Mouse (Mus musculus) spleen, postnatal 14 days (tissue): Measurements from ENCODE around the gene Ntsr1.

Experiments used
- DNase-seq, 2 experiments: peaks; one replicate each; pipeline ENCODE4 v3.0.0; 2021 to 2022; ENCODE audit warnings: low spot score in 2 of 2

Ntsr1 gene

GRCm38 (mm10) chr2:180506281-180506680 lies 6.5 kb downstream of the Ntsr1 start:
- no peak for DNase-seq

- no peak for DNase-seq
These were observed 8.8 kb downstream of the Ntsr1 start for GRCm38 (mm10) chr2:180508455-180509115.

GRCm38 (mm10) chr2:180510867-180511266 lies 11.1 kb downstream of the Ntsr1 start:
- no peak for DNase-seq

- no peak for DNase-seq
These were observed 12.3 kb downstream of the Ntsr1 start for GRCm38 (mm10) chr2:180511875-180512661.

- no peak for DNase-seq
These were observed 13.2 kb downstream of the Ntsr1 start for GRCm38 (mm10) chr2:180513019-180513418.

GRCm38 (mm10) chr2:180513835-180514234 lies 14.1 kb downstream of the Ntsr1 start:
- DNase-seq: no peak

- no peak for DNase-seq
These were observed 21.9 kb downstream of the Ntsr1 start for GRCm38 (mm10) chr2:180521437-180522221.

- no peak for DNase-seq
These were observed 23.0 kb downstream of the Ntsr1 start for GRCm38 (mm10) chr2:180522825-180523224.

- DNase-seq: no peak
These were observed 27.7 kb downstream of the Ntsr1 start for GRCm38 (mm10) chr2:180527447-180527846.

- DNase-seq: no peak
These were observed 28.1 kb downstream of the Ntsr1 start for GRCm38 (mm10) chr2:180527883-180528282.

GRCm38 (mm10) chr2:180530130-180530529 lies 30.4 kb downstream of the Ntsr1 start:
- DNase-seq: no peak

- no peak for DNase-seq
These were observed 30.8 kb downstream of the Ntsr1 start for GRCm38 (mm10) chr2:180530584-180530983.

GRCm38 (mm10) chr2:180531671-180532385 lies 32.1 kb downstream of the Ntsr1 start:
- no peak for DNase-seq

GRCm38 (mm10) chr2:180532386-180532995 lies 32.7 kb downstream of the Ntsr1 start:
- no peak for DNase-seq

GRCm38 (mm10) chr2:180533237-180533636 lies 33.5 kb downstream of the Ntsr1 start:
- DNase-seq: no peak

GRCm38 (mm10) chr2:180543675-180544074 lies 43.9 kb downstream of the Ntsr1 start:
- DNase-seq: no peak

GRCm38 (mm10) chr2:180545046-180545445 lies 45.3 kb downstream of the Ntsr1 start:
- DNase-seq: no peak

GRCm38 (mm10) chr2:180547384-180548106 lies 47.8 kb downstream of the Ntsr1 start:
- DNase-seq: no peak

GRCm38 (mm10) chr2:180552340-180552739 lies 52.6 kb downstream of the Ntsr1 start:
- no peak for DNase-seq

- no peak for DNase-seq
These were observed 55.4 kb downstream of the Ntsr1 start for GRCm38 (mm10) chr2:180555219-180555618.

- DNase-seq: no peak
These were observed 56.7 kb downstream of the Ntsr1 start for GRCm38 (mm10) chr2:180556470-180556869.
